Mouse (Mus musculus) stomach, postnatal 0 days (tissue): Measurements from ENCODE around the gene Ehbp1l1.

ENCODE experiments used
- CTCF ChIP-seq: IDR thresholded peaks from 2 replicates; pipeline ENCODE4 v1.5.1; 2016; ENCODE audit warnings: antibody characterized with exemption, low read depth, mild to moderate bottlenecking, moderate library complexity
- EP300 ChIP-seq: optimal IDR thresholded peaks from 2 replicates; pipeline ENCODE3; 2016; ENCODE audit warnings: antibody characterized with exemption

DNA sequence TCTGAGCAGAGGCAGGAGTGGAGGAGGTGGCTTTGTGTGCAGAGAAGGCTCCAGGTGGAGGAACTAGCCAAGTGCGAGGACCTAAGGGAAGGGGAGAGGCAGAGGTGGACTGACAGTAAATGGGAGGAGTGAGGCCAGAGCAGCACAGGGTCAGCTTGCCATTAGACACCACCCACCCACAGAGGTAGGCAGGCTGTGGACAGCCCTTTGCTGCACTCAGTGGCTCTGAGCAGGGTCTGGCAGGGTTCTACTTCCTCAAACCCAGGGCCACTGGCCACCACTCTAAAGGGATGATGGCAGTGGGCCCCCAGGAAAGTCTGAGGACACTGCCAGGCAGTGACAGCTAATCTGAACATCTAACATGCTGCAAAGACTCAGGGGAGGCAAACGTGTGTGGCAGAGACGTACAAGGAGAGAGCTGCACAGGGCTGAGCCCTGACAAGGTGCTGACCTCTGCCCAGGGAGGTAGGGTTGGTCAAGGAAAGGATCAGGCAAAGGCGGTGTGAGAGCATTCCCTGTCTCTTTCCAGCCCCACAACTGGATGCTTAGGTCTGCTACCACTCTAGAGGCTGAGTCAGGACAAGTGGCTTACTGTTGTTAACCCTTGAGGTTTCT, 2.1 kb downstream of the Ehbp1l1 start:
- TF ChIP-seq CTCF = no peak
- TF ChIP-seq EP300 = no peak
